Mouse (Mus musculus): Measurements from ENCODE around the gene Fry.
A peak's percentile ranks its signal among the peaks of the same experiment; 100 is the strongest.
"Not testable (repeated sequence)": the region's sequence is repeated elsewhere in the genome, so short reads cannot be mapped to it uniquely, and the experiment has no call there.

The Fry gene

GRCm38 (mm10) chr5:150457904-150458739 is 339.7 kb downstream of the Fry start:
- no peak for DNase-seq (ENCODE audit: low spot score)

- DNase-seq (ENCODE audit: low spot score): no peak
These were observed 341.4 kb downstream of the Fry start for GRCm38 (mm10) chr5:150459801-150460200.

GRCm38 (mm10) chr5:150464721-150465120 is 346.3 kb downstream of the Fry start:
- no peak for DNase-seq (ENCODE audit: low spot score)

- DNase-seq (ENCODE audit: low spot score): no peak
These were observed 346.8 kb downstream of the Fry start for GRCm38 (mm10) chr5:150465218-150465617.

GRCm38 (mm10) chr5:150466132-150466531 is 347.7 kb downstream of the Fry start:
- peak; percentile 38 for DNase-seq (ENCODE audit: low spot score)

GRCm38 (mm10) chr5:150468431-150468830 is 350.0 kb downstream of the Fry start:
- DNase-seq (ENCODE audit: low spot score): no peak

- no peak for DNase-seq (ENCODE audit: low spot score)
These were observed 358.9 kb downstream of the Fry start for GRCm38 (mm10) chr5:150477364-150477763.

- DNase-seq (ENCODE audit: low spot score): no peak
These were observed 360.2 kb downstream of the Fry start for GRCm38 (mm10) chr5:150478612-150479011.

GRCm38 (mm10) chr5:150485198-150485597 is 366.8 kb downstream of the Fry start:
- DNase-seq (ENCODE audit: low spot score): no peak

- no peak for DNase-seq (ENCODE audit: low spot score)
These were observed 371.8 kb downstream of the Fry start for GRCm38 (mm10) chr5:150490285-150490684.

GRCm38 (mm10) chr5:150490821-150491220 is 372.4 kb downstream of the Fry start:
- no peak for DNase-seq (ENCODE audit: low spot score)

- DNase-seq (ENCODE audit: low spot score): not testable (repeated sequence)
These were observed 373.2 kb downstream of the Fry start for GRCm38 (mm10) chr5:150491573-150492173.

- DNase-seq (ENCODE audit: low spot score): no peak
These were observed 377.3 kb downstream of the Fry start for GRCm38 (mm10) chr5:150495792-150496191.

- no peak for DNase-seq (ENCODE audit: low spot score)
These were observed 392.2 kb downstream of the Fry start for GRCm38 (mm10) chr5:150510451-150511225.

- no peak for DNase-seq (ENCODE audit: low spot score)
These were observed 394.8 kb downstream of the Fry start for GRCm38 (mm10) chr5:150513264-150513663.

GRCm38 (mm10) chr5:150514027-150514426 is 395.6 kb downstream of the Fry start:
- DNase-seq (ENCODE audit: low spot score): no peak

- DNase-seq (ENCODE audit: low spot score): no peak
These were observed 399.6 kb downstream of the Fry start, which contains the start of gene Zar1l for GRCm38 (mm10) chr5:150518064-150518463. Gene Zar1l (minus strand): TSS chr5:150518164.

- DNase-seq (ENCODE audit: low spot score): no peak
These were observed 401.1 kb downstream of the Fry start for GRCm38 (mm10) chr5:150519551-150519950.

- DNase-seq (ENCODE audit: low spot score): peak; percentile 85
These were observed 403.8 kb downstream of the Fry start, which contains the start of gene Brca2 for GRCm38 (mm10) chr5:150521937-150522866. Gene Brca2 (plus strand): TSS chr5:150522630.

- DNase-seq (ENCODE audit: low spot score): no peak
These were observed 404.4 kb downstream of the Fry start for GRCm38 (mm10) chr5:150522867-150523234.

GRCm38 (mm10) chr5:150525239-150525638 is 406.8 kb downstream of the Fry start:
- no peak for DNase-seq (ENCODE audit: low spot score)

Data from ovary, postnatal 10 days (tissue).